ENCODE assay signal across 8 mouse cellular contexts in genomic region chr9:52676587-52676986, GRCm38 (mm10). TPM values are rescaled to one million over a fixed set of nuclear protein-coding genes. Genes with fewer than 3 reads are reported as not detected.
DNase-seq lines count a peak whose midpoint lies in the region; ATAC-seq and TF ChIP-seq lines count a peak whose summit lies in the region.

No protein-coding gene starts in this region.

- WGBS in forebrain, embryonic 13.5 days = 23% methylated on average over 4 of the region's 4 CpGs
- 18% methylated on average over 4 of the region's 4 CpGs for WGBS in forebrain, embryonic 10.5 days
- whole genome bisulfite sequencing in limb, embryonic 11.5 days = 21% methylated on average over 4 of the region's 4 CpGs
- 13% methylated on average over 4 of the region's 4 CpGs for WGBS in lung, postnatal 0 days

- no peaks in the 10 kb centered on the region for H3K36me3 ChIP-seq in forebrain, embryonic 13.5 days (ENCODE audit: poor library complexity, severe bottlenecking)
- H3K36me3 ChIP-seq in forebrain, embryonic 10.5 days (replicated peaks) = no peaks in the 10 kb centered on the region
- no peaks in the 10 kb centered on the region for H3K36me3 ChIP-seq in limb, embryonic 11.5 days (ENCODE audit: control insufficient read depth, insufficient read depth, low read length)
- H3K36me3 ChIP-seq in lung, postnatal 0 days (ENCODE audit: insufficient read depth, low read length) = no peaks in the 10 kb centered on the region

- H3K27me3 ChIP-seq in forebrain, embryonic 13.5 days = peaks cover 46% of the 10 kb centered on the region
- H3K27me3 ChIP-seq in forebrain, embryonic 10.5 days (ENCODE audit: poor library complexity, severe bottlenecking) = peaks cover 60% of the 10 kb centered on the region
- H3K27me3 ChIP-seq in limb, embryonic 11.5 days (ENCODE audit: control insufficient read depth, insufficient read depth, low read length) = peaks cover 34% of the 10 kb centered on the region
- peaks cover 29% of the 10 kb centered on the region for H3K27me3 ChIP-seq in lung, postnatal 0 days (replicated peaks; ENCODE audit: insufficient read depth, low read length)

- no peak for DNase-seq in forebrain, embryonic 10.5 days (ENCODE audit: extremely low spot score, low spot score)
- peak; percentile 14 for DNase-seq in urinary bladder, postnatal 25 days (ENCODE audit: low spot score)
- DNase-seq in urinary bladder, postnatal 10 days (ENCODE audit: low spot score) = no peak
- DNase-seq in limb, embryonic 11.5 days (ENCODE audit: low spot score) = peak; percentile 74
- no peak for DNase-seq in right cerebral cortex, postnatal 36 days (ENCODE audit: low spot score in 2 of 2)
- DNase-seq in cerebellum, adult 11-12 months = no peak
- DNase-seq in lung, postnatal 0 days (ENCODE audit: low spot score) = no peak

- TF ChIP-seq EP300 in lung, postnatal 0 days (IDR thresholded peaks at IDR 0.05) = no peak

- no peak overlapping the region for H3K27ac ChIP-seq in forebrain, embryonic 13.5 days
- no peak overlapping the region for H3K27ac ChIP-seq in forebrain, embryonic 10.5 days
- H3K27ac ChIP-seq in limb, embryonic 11.5 days (replicated peaks; ENCODE audit: low read depth, low read length) = no peak overlapping the region
- H3K27ac ChIP-seq in lung, postnatal 0 days (ENCODE audit: low read length) = no peak overlapping the region

- TF ChIP-seq CTCF in lung, postnatal 0 days (IDR thresholded peaks at IDR 0.05) = no peak

- no peak overlapping the region for H3K4me3 ChIP-seq in forebrain, embryonic 13.5 days
- no peak overlapping the region for H3K4me3 ChIP-seq in forebrain, embryonic 10.5 days
- no peak overlapping the region for H3K4me3 ChIP-seq in limb, embryonic 11.5 days (ENCODE audit: low read depth, low read length)
- H3K4me3 ChIP-seq in lung, postnatal 0 days (ENCODE audit: low read depth, low read length) = no peak overlapping the region

- H3K4me1 ChIP-seq in forebrain, embryonic 13.5 days = peaks cover 28% of the 10 kb centered on the region
- H3K4me1 ChIP-seq in forebrain, embryonic 10.5 days = peaks cover 30% of the 10 kb centered on the region
- 0 out of 2 replicates have a peak, but pooled peaks cover 5% of the 10 kb centered on the region for H3K4me1 ChIP-seq in limb, embryonic 11.5 days (ENCODE audit: control insufficient read depth, insufficient read depth, low read length)
- H3K4me1 ChIP-seq in lung, postnatal 0 days (ENCODE audit: insufficient read depth, low read depth, low read length) = no peaks in the 10 kb centered on the region

- H3K9ac ChIP-seq in forebrain, embryonic 13.5 days = no peak overlapping the region
- H3K9ac ChIP-seq in limb, embryonic 11.5 days (ENCODE audit: low read length) = no peak overlapping the region
- no peak overlapping the region for H3K9ac ChIP-seq in lung, postnatal 0 days (replicated peaks; ENCODE audit: low read depth)

- no peak for ATAC-seq in forebrain, embryonic 13.5 days
- no peak for ATAC-seq in limb, embryonic 11.5 days (ENCODE audit: insufficient number of reproducible peaks, low FRiP score, low TSS enrichment, low read depth)
- ATAC-seq in lung, postnatal 0 days = no peak

- peak overlapping the region; percentile 95; the same call in 1 of the 2 replicates for H3K4me2 ChIP-seq in forebrain, embryonic 13.5 days
- no peak overlapping the region for H3K4me2 ChIP-seq in limb, embryonic 11.5 days (ENCODE audit: low read depth, severe bottlenecking)
- no peak overlapping the region for H3K4me2 ChIP-seq in lung, postnatal 0 days (replicated peaks; ENCODE audit: low read depth, low read length)

- no peaks in the 10 kb centered on the region for H3K9me3 ChIP-seq in forebrain, embryonic 13.5 days (replicated peaks)
- H3K9me3 ChIP-seq in forebrain, embryonic 10.5 days = no peaks in the 10 kb centered on the region
- no peaks in the 10 kb centered on the region for H3K9me3 ChIP-seq in limb, embryonic 11.5 days (ENCODE audit: control insufficient read depth, low read length)
- H3K9me3 ChIP-seq in lung, postnatal 0 days (ENCODE audit: low read length) = no peaks in the 10 kb centered on the region

RNA-seq across cellular contexts. Expression of gene AI593442, which starts 3.0 kb away (rescaled TPM):
- 7.0 and 7.5 TPM in 2 replicates for polyA plus RNA-seq in forebrain, embryonic 13.5 days (2015; fragmentation: Nextera tagmentation; extraction: Ambion mirVana)
- 0.19 and 0.28 TPM in 2 replicates for polyA plus RNA-seq in forebrain, embryonic 10.5 days (2016; fragmentation: Nextera tagmentation; extraction: Ambion mirVana)
- 0.05 and 0.16 TPM in 2 replicates for polyA plus RNA-seq in limb, embryonic 11.5 days (2014; fragmentation: Nextera tagmentation; extraction: Ambion mirVana)
- 2.2 and 2.5 TPM in 2 replicates for polyA plus RNA-seq in lung, postnatal 0 days (2015; fragmentation: Nextera tagmentation; extraction: Ambion mirVana)

Comparison
In these comparisons a context has a peak if more than half of its experiments do, and no peak if none do; other contexts are left out.
1. DNase-seq: peak in urinary bladder, postnatal 25 days (single experiment) and limb, embryonic 11.5 days (single experiment); none in forebrain, embryonic 10.5 days (single experiment), urinary bladder, postnatal 10 days (single experiment), right cerebral cortex, postnatal 36 days (0 of 2), cerebellum, adult 11-12 months (single experiment) and lung, postnatal 0 days (single experiment).